Mouse (Mus musculus): Measurements from ENCODE around the gene Orc3. TPM values are rescaled to one million over a fixed set of nuclear protein-coding genes. Genes with fewer than 3 reads are reported as not detected.

Gene Orc3
- 46.9 TPM for polyA plus RNA-seq (2015; fragmentation: Illumina TruSeq; extraction: RNeasy Lipid Tissue Mini Kit (QIAGEN cat#74804); ENCODE audit: low read depth, low replicate concordance)

DNA sequence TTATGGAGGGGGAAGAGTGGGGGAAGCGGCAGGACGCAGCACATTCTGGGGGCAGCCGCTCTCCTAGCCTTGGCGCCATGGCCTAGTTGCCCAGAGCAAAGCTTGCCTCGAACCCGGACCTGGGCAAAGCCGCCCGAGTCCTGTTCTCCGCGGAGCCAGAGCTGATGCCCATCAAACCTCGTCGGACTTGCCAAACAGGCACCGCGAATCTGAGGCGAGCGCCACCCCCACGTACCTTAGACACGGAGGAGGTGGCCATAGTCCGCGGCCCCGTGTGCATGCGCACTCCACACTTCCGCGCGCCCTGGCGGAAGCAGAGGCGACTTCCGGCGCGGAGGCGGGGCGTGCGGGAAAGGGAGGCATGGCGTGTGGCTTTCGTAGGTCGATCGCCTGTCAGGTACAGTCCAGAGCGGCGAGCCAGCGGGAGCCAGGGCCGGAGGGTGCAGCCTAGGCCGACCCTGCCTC, at the start of gene Orc3, which contains the start of gene Rars2:
Gene Orc3, minus strand, starts transcription at position 315 of the 465 bp plus-strand sequence.
Gene Rars2, plus strand, starts transcription at position 328 of the 465 bp plus-strand sequence.

DNA sequence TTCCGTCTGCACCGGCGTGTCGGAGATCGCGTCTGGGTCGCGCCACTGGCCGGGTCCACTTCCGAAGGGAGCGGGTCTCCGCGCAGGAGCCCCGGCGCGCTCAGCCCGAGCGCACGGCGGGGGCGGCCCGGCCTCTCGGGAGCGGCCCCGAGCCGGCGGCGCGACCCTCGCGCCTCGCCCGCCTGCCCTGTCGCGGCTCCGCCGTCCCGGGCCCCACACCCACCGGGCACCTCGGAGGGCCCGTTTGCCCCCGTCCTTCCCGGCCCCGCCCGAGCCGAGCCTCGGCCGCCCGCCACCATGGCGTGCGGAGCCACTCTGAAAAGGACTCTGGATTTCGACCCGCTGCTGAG, 64.0 kb downstream of the Orc3 start, which contains the start of gene Akirin2:
Gene Akirin2, plus strand, starts transcription at position 190 of the 350 bp plus-strand sequence.

Other genes starting within 250 kb of the Orc3 start
- 96.3 TPM for gene Akirin2, start 64.0 kb downstream of the Orc3 start, polyA plus RNA-seq (2015; fragmentation: Illumina TruSeq; extraction: RNeasy Lipid Tissue Mini Kit (QIAGEN cat#74804); ENCODE audit: low read depth, low replicate concordance)
- 23.1 TPM for gene Rars2, start within 50 bp of the Orc3 start, polyA plus RNA-seq (2015; fragmentation: Illumina TruSeq; extraction: RNeasy Lipid Tissue Mini Kit (QIAGEN cat#74804); ENCODE audit: low read depth, low replicate concordance)
- 25.2 TPM for gene Slc35a1, start 72.5 kb upstream of the Orc3 start, polyA plus RNA-seq (2015; fragmentation: Illumina TruSeq; extraction: RNeasy Lipid Tissue Mini Kit (QIAGEN cat#74804); ENCODE audit: low read depth, low replicate concordance)
- gene Cfap206, start 115.3 kb upstream of the Orc3 start, polyA plus RNA-seq (2015; fragmentation: Illumina TruSeq; extraction: RNeasy Lipid Tissue Mini Kit (QIAGEN cat#74804); ENCODE audit: low read depth, low replicate concordance): 4.6 TPM
- not detected for gene Gm136, start 141.3 kb upstream of the Orc3 start, polyA plus RNA-seq (2015; fragmentation: Illumina TruSeq; extraction: RNeasy Lipid Tissue Mini Kit (QIAGEN cat#74804); ENCODE audit: low read depth, low replicate concordance)
- gene Smim8, start 163.5 kb upstream of the Orc3 start, polyA plus RNA-seq (2015; fragmentation: Illumina TruSeq; extraction: RNeasy Lipid Tissue Mini Kit (QIAGEN cat#74804); ENCODE audit: low read depth, low replicate concordance): 42.5 TPM